Mouse (Mus musculus): ENCODE measurements around the gene Gm42669. TPM values are rescaled to one million over a fixed set of nuclear protein-coding genes. Genes with fewer than 3 reads are reported as not detected.

Gm42669 gene
- polyA plus RNA-seq, 1 experiment from 2014 or later: 0.84 TPM

GRCm38 (mm10) chr5:107494759-107495158, 12.7 kb upstream of the Gm42669 start:
- no peaks in the 10 kb centered on the region for H3K27me3 ChIP-seq (ENCODE audit: control insufficient read depth, insufficient read depth, low read length)
- H3K4me2 ChIP-seq (replicated peaks; ENCODE audit: low read depth, low read length): no peak overlapping the region
- no peaks in the 10 kb centered on the region for H3K4me1 ChIP-seq (ENCODE audit: control insufficient read depth, insufficient read depth, low read length)
- H3K9me3 ChIP-seq (ENCODE audit: control insufficient read depth, low read length): 0 out of 2 replicates have a peak, but pooled peaks cover 2% of the 10 kb centered on the region
- no peak overlapping the region for H3K27ac ChIP-seq (ENCODE audit: low read depth, low read length)
- no peak overlapping the region for H3K9ac ChIP-seq (ENCODE audit: low read depth, low read length)
- ATAC-seq (ENCODE audit: low FRiP score, low TSS enrichment): no peak
- no peak overlapping the region for H3K4me3 ChIP-seq (ENCODE audit: low read length)
- WGBS: 95% methylated on average over 5 of the region's 5 CpGs
- no peaks in the 10 kb centered on the region for H3K36me3 ChIP-seq (ENCODE audit: control insufficient read depth, insufficient read depth, low read length)

- H3K4me1 ChIP-seq (ENCODE audit: control insufficient read depth, insufficient read depth, low read length): no peaks in the 10 kb centered on the region
- ATAC-seq (ENCODE audit: low FRiP score, low TSS enrichment): no peak
- 0 out of 2 replicates have a peak, but pooled peaks cover 2% of the 10 kb centered on the region for H3K9me3 ChIP-seq (ENCODE audit: control insufficient read depth, low read length)
- H3K4me3 ChIP-seq (ENCODE audit: low read length): no peak overlapping the region
- no peak overlapping the region for H3K9ac ChIP-seq (ENCODE audit: low read depth, low read length)
- no peak overlapping the region for H3K4me2 ChIP-seq (replicated peaks; ENCODE audit: low read depth, low read length)
- no peaks in the 10 kb centered on the region for H3K36me3 ChIP-seq (ENCODE audit: control insufficient read depth, insufficient read depth, low read length)
- no peaks in the 10 kb centered on the region for H3K27me3 ChIP-seq (ENCODE audit: control insufficient read depth, insufficient read depth, low read length)
- WGBS: 96% methylated on average over 2 of the region's 2 CpGs
- H3K27ac ChIP-seq (ENCODE audit: low read depth, low read length): no peak overlapping the region
Measured at GRCm38 (mm10) chr5:107496047-107496446, 11.4 kb upstream of the Gm42669 start.

GRCm38 (mm10) chr5:107497519-107498501, 9.6 kb upstream of the Gm42669 start:
- 74% methylated on average over 10 of the region's 10 CpGs for WGBS
- ATAC-seq (ENCODE audit: low FRiP score, low TSS enrichment): 0 out of 2 replicates have a peak, but pooled peaks have one; percentile 52

GRCm38 (mm10) chr5:107498806-107499310, 8.6 kb upstream of the Gm42669 start:
- no peak for ATAC-seq (ENCODE audit: low FRiP score, low TSS enrichment)
- no peak overlapping the region for H3K9ac ChIP-seq (ENCODE audit: low read depth, low read length)
- H3K9me3 ChIP-seq (ENCODE audit: control insufficient read depth, low read length): 0 out of 2 replicates have a peak, but pooled peaks cover 2% of the 10 kb centered on the region
- no peak overlapping the region for H3K4me3 ChIP-seq (ENCODE audit: low read length)
- H3K27me3 ChIP-seq (ENCODE audit: control insufficient read depth, insufficient read depth, low read length): no peaks in the 10 kb centered on the region
- H3K36me3 ChIP-seq (ENCODE audit: control insufficient read depth, insufficient read depth, low read length): no peaks in the 10 kb centered on the region
- 64% methylated on average over 5 of the region's 5 CpGs for WGBS
- no peak overlapping the region for H3K4me2 ChIP-seq (replicated peaks; ENCODE audit: low read depth, low read length)
- H3K4me1 ChIP-seq (ENCODE audit: control insufficient read depth, insufficient read depth, low read length): no peaks in the 10 kb centered on the region
- no peak overlapping the region for H3K27ac ChIP-seq (ENCODE audit: low read depth, low read length)

More at GRCm38 (mm10) chr5:107497519-107498501, 9.6 kb upstream of the Gm42669 start:
- Histone ChIP-seq H3K4me1 (ENCODE audit: control insufficient read depth, insufficient read depth, low read length) (no peaks in the 10 kb centered on the region), H3K27ac (ENCODE audit: low read depth, low read length) (no peak overlapping the region), H3K36me3 (ENCODE audit: control insufficient read depth, insufficient read depth, low read length) (no peaks in the 10 kb centered on the region), H3K4me3 (ENCODE audit: low read length) (no peak overlapping the region), H3K27me3 (ENCODE audit: control insufficient read depth, insufficient read depth, low read length) (no peaks in the 10 kb centered on the region), H3K4me2 (replicated peaks; ENCODE audit: low read depth, low read length) (no peak overlapping the region), H3K9me3 (ENCODE audit: control insufficient read depth, low read length) (0 out of 2 replicates have a peak, but pooled peaks cover 2% of the 10 kb centered on the region), H3K9ac (ENCODE audit: low read depth, low read length) (no peak overlapping the region)

- no peak overlapping the region for H3K9ac ChIP-seq (ENCODE audit: low read depth, low read length)
- H3K9me3 ChIP-seq (ENCODE audit: control insufficient read depth, low read length): no peaks in the 10 kb centered on the region
- no peak overlapping the region for H3K4me3 ChIP-seq (ENCODE audit: low read length)
- no peak overlapping the region for H3K4me2 ChIP-seq (replicated peaks; ENCODE audit: low read depth, low read length)
- H3K27ac ChIP-seq (ENCODE audit: low read depth, low read length): no peak overlapping the region
- H3K27me3 ChIP-seq (ENCODE audit: control insufficient read depth, insufficient read depth, low read length): no peaks in the 10 kb centered on the region
- H3K36me3 ChIP-seq (ENCODE audit: control insufficient read depth, insufficient read depth, low read length): no peaks in the 10 kb centered on the region
- ATAC-seq (ENCODE audit: low FRiP score, low TSS enrichment): no peak
- H3K4me1 ChIP-seq (ENCODE audit: control insufficient read depth, insufficient read depth, low read length): no peaks in the 10 kb centered on the region
- 90% methylated on average over 5 of the region's 5 CpGs for WGBS
Measured at GRCm38 (mm10) chr5:107499891-107500535, 7.4 kb upstream of the Gm42669 start.

- 95% methylated on average over 1 of the region's 1 CpGs for WGBS
Measured at GRCm38 (mm10) chr5:107500741-107501140, 6.7 kb upstream of the Gm42669 start.

GRCm38 (mm10) chr5:107510503-107510902, 3.1 kb downstream of the Gm42669 start:
- ATAC-seq (ENCODE audit: low FRiP score, low TSS enrichment): no peak
- Histone ChIP-seq H3K36me3 (ENCODE audit: control insufficient read depth, insufficient read depth, low read length) (no peaks in the 10 kb centered on the region), H3K4me2 (replicated peaks; ENCODE audit: low read depth, low read length) (no peak overlapping the region), H3K27ac (ENCODE audit: low read depth, low read length) (no peak overlapping the region), H3K27me3 (ENCODE audit: control insufficient read depth, insufficient read depth, low read length) (no peaks in the 10 kb centered on the region), H3K9ac (ENCODE audit: low read depth, low read length) (no peak overlapping the region), H3K4me3 (ENCODE audit: low read length) (no peak overlapping the region), H3K9me3 (ENCODE audit: control insufficient read depth, low read length) (no peaks in the 10 kb centered on the region), H3K4me1 (ENCODE audit: control insufficient read depth, insufficient read depth, low read length) (no peaks in the 10 kb centered on the region)
- WGBS: 90% methylated on average over 10 of the region's 10 CpGs

More at GRCm38 (mm10) chr5:107500741-107501140, 6.7 kb upstream of the Gm42669 start:
- no peaks in the 10 kb centered on the region for H3K36me3 ChIP-seq (ENCODE audit: control insufficient read depth, insufficient read depth, low read length)
- H3K4me3 ChIP-seq (ENCODE audit: low read length): no peak overlapping the region
- no peaks in the 10 kb centered on the region for H3K4me1 ChIP-seq (ENCODE audit: control insufficient read depth, insufficient read depth, low read length)
- no peaks in the 10 kb centered on the region for H3K27me3 ChIP-seq (ENCODE audit: control insufficient read depth, insufficient read depth, low read length)
- H3K9ac ChIP-seq (ENCODE audit: low read depth, low read length): no peak overlapping the region
- H3K27ac ChIP-seq (ENCODE audit: low read depth, low read length): no peak overlapping the region
- no peak for ATAC-seq (ENCODE audit: low FRiP score, low TSS enrichment)
- H3K4me2 ChIP-seq (replicated peaks; ENCODE audit: low read depth, low read length): no peak overlapping the region
- no peaks in the 10 kb centered on the region for H3K9me3 ChIP-seq (ENCODE audit: control insufficient read depth, low read length)

- Histone ChIP-seq H3K4me3 (ENCODE audit: low read length) (no peak overlapping the region), H3K9me3 (ENCODE audit: control insufficient read depth, low read length) (no peaks in the 10 kb centered on the region), H3K4me1 (ENCODE audit: control insufficient read depth, insufficient read depth, low read length) (no peaks in the 10 kb centered on the region), H3K27ac (ENCODE audit: low read depth, low read length) (no peak overlapping the region), H3K27me3 (ENCODE audit: control insufficient read depth, insufficient read depth, low read length) (no peaks in the 10 kb centered on the region), H3K4me2 (replicated peaks; ENCODE audit: low read depth, low read length) (no peak overlapping the region), H3K9ac (ENCODE audit: low read depth, low read length) (no peak overlapping the region), H3K36me3 (ENCODE audit: control insufficient read depth, insufficient read depth, low read length) (no peaks in the 10 kb centered on the region)
- 64% methylated on average over 2 of the region's 2 CpGs for WGBS
- no peak for ATAC-seq (ENCODE audit: low FRiP score, low TSS enrichment)
Measured at GRCm38 (mm10) chr5:107511326-107511725, 3.9 kb downstream of the Gm42669 start.

Measured in kidney, embryonic 14.5 days (tissue).